Mouse (Mus musculus) embryonic facial prominence, embryonic 13.5 days (tissue): ENCODE results near the gene Sgf29. TPM values are rescaled to one million over a fixed set of nuclear protein-coding genes. Genes with fewer than 3 reads are reported as not detected.
"Not testable (repeated sequence)": the region's sequence is repeated elsewhere in the genome, so short reads cannot be mapped to it uniquely, and the experiment has no call there.

Experiments
- ATAC-seq: fragments of 200-750 bp; cut with Nextera tagmentation; 2 replicates; pipeline ENCODE4 v1.8.0; 2017; ENCODE audit warnings: low read depth; ENCODE audit not compliant: insufficient number of reproducible peaks, insufficient read depth, low FRiP score, low TSS enrichment
- H3K27ac ChIP-seq: fragments of 300-500 bp; sonication (generic); 2 replicates; pipeline ENCODE4 v1.5.1; 2015; ENCODE audit warnings: moderate library complexity, mild to moderate bottlenecking, inconsistent platforms
- H3K27me3 ChIP-seq: fragments of 300-500 bp; sonication (generic); 2 replicates; pipeline ENCODE4 v1.6.1; 2015; ENCODE audit warnings: mild to moderate bottlenecking, inconsistent platforms
- H3K36me3 ChIP-seq: fragments of 300-500 bp; sonication (generic); 2 replicates; pipeline ENCODE4 v1.6.1; 2015; ENCODE audit warnings: mild to moderate bottlenecking, inconsistent platforms
- H3K4me1 ChIP-seq: fragments of 300-500 bp; sonication (generic); 2 replicates; pipeline ENCODE4 v1.6.1; 2015; ENCODE audit warnings: inconsistent platforms
- H3K4me2 ChIP-seq: fragments of 300-500 bp; sonication (generic); 2 replicates; pipeline ENCODE4 v1.6.1; 2015; ENCODE audit warnings: moderate library complexity, mild to moderate bottlenecking, inconsistent platforms
- H3K4me3 ChIP-seq: fragments of 300-500 bp; sonication (generic); 2 replicates; pipeline ENCODE4 v1.5.1; 2015; ENCODE audit warnings: mild to moderate bottlenecking, inconsistent platforms
- H3K9ac ChIP-seq: fragments of 300-500 bp; sonication (generic); 2 replicates; pipeline ENCODE4 v1.6.1; 2015; ENCODE audit warnings: mild to moderate bottlenecking, inconsistent platforms
- H3K9me3 ChIP-seq: fragments of 300-500 bp; sonication (generic); 2 replicates; pipeline ENCODE4 v1.6.1; 2016; ENCODE audit warnings: inconsistent platforms
- WGBS: fragments of 180-500 bp; shearing (Covaris S2); methylation state at CpG from one replicate; pipeline ENCODE4 v1.1.7; 2015; ENCODE audit warnings: mixed read lengths; 5-methylcytosine and 5-hydroxymethylcytosine counted together
- polyA plus RNA-seq: library from polyadenylated mRNA; unstranded; fragments of >200 nt; fragmentation: Nextera tagmentation; extraction: Ambion mirVana; gene quantifications from 2 replicates; pipeline ENCODE4 v1.2.1, GENCODE M21; 2015

Sgf29 gene
- polyA plus RNA-seq, 1 experiment from 2014 or later: 48.9 TPM

DNA sequence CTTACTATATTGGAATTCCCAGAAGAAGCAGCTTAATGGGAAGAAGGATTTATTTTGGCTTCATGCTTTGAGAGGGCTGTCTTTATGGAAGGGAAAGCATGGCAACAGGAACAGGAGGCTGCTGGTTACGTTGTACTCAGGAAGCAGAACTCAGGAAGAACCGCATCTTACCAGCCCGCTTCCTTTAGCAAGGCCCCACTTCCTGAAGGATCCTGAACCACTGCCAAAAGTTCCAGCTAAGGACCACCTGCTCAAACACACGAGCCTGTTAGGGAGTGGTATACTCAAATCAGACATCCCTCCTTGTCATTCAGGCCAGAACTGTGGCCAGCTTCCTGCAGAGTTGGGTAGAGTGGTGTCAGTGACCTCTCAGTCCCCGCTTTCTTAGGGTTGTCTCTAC, 19.3 kb downstream of the Sgf29 start:
- Histone ChIP-seq H3K9ac (0 out of 2 replicates have a peak overlapping the region, but pooled peaks have one; percentile 8), H3K4me2 (no peak overlapping the region), H3K27ac (peak overlapping the region; percentile 51; the same call in 1 of the 2 replicates), H3K4me1 (no peaks in the 10 kb centered on the region), H3K4me3 (no peak overlapping the region), H3K27me3 (no peaks in the 10 kb centered on the region), H3K9me3 (no peaks in the 10 kb centered on the region), H3K36me3 (peaks cover 63% of the 10 kb centered on the region)
- no peak for ATAC-seq
- 83% methylated on average over 5 of the region's 5 CpGs for WGBS

- no peaks in the 10 kb centered on the region for H3K4me1 ChIP-seq
- H3K4me2 ChIP-seq: no peak overlapping the region
- no peaks in the 10 kb centered on the region for H3K9me3 ChIP-seq
- peaks cover 55% of the 10 kb centered on the region for H3K36me3 ChIP-seq
- no peak overlapping the region for H3K4me3 ChIP-seq
- H3K9ac ChIP-seq: no peak overlapping the region
- no peak overlapping the region for H3K27ac ChIP-seq
- 93% methylated on average over 3 of the region's 3 CpGs for WGBS
- no peaks in the 10 kb centered on the region for H3K27me3 ChIP-seq
- ATAC-seq: no peak
These were observed 21.0 kb downstream of the Sgf29 start for GRCm38 (mm10) chr7:126670152-126670551.

DNA sequence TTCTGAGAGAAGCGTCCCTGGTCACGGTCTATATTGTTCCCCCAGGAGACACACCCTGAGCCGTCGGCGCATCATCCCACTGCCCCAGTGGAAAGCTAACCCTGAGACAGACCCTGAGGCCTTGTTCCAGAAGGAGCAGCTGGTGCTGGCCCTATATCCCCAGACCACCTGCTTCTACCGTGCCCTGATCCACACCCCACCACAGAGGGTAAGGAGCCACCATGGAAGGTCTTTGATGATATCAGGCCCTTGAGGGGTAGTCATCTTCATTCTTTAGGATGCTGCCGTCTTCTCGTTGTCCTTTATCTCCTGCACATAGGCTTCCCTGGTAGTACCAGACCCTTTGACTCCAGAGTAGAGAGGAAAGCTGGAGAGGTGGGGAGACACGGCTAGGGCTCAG, 23.0 kb downstream of the Sgf29 start:
- H3K4me2 ChIP-seq: no peak overlapping the region
- no peak overlapping the region for H3K9ac ChIP-seq
- H3K9me3 ChIP-seq: no peaks in the 10 kb centered on the region
- peaks cover 46% of the 10 kb centered on the region for H3K36me3 ChIP-seq
- no peaks in the 10 kb centered on the region for H3K4me1 ChIP-seq
- ATAC-seq: no peak
- no peaks in the 10 kb centered on the region for H3K27me3 ChIP-seq
- H3K4me3 ChIP-seq: no peak overlapping the region
- no peak overlapping the region for H3K27ac ChIP-seq
- 92% methylated on average over 9 of the region's 9 CpGs for WGBS

GRCm38 (mm10) chr7:126675104-126675503, 26.0 kb downstream of the Sgf29 start:
- H3K36me3 ChIP-seq: peaks cover 49% of the 10 kb centered on the region

DNA sequence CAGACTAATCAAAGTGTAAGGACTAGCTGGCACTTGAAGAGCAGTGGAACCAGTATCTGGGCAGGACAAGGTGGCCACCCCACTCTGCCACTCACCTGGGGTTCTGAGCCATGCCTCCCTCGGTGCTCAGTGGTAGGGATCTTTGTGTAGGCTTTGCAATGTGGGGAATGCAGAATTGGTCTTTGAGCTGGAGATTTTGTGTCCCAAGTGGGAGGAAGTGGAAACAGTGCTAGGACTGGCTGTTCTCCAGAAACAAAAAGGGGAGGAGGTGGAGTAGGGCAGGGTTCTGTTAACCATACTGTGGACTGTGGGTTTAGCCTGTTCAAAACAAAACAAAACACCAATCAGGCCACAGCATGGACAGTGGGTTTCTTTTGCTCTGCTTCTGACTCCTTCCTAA, 27.1 kb downstream of the Sgf29 start, which contains the start of gene Sult1a1:
Gene Sult1a1 (minus strand): TSS at position 226 of the 400 bp plus-strand sequence.
- H3K4me2 ChIP-seq: no peak within 1 kb of the TSS
- H3K27ac ChIP-seq: no peak within 1 kb of the TSS
- ATAC-seq: no peak
- WGBS: 69% methylated on average over 1 of the region's 1 CpGs
- no peak within 1 kb of the TSS for H3K4me3 ChIP-seq
- no peaks in the 10 kb centered on the region for H3K27me3 ChIP-seq
- no peak within 1 kb of the TSS for H3K9ac ChIP-seq
- no peaks in the 10 kb centered on the region for H3K9me3 ChIP-seq
- no peaks in the 10 kb centered on the region for H3K4me1 ChIP-seq
- H3K36me3 ChIP-seq: peaks cover 47% of the 10 kb centered on the region

More at GRCm38 (mm10) chr7:126675104-126675503, 26.0 kb downstream of the Sgf29 start:
- Histone ChIP-seq H3K9me3 (no peaks in the 10 kb centered on the region), H3K9ac (no peak overlapping the region), H3K4me1 (no peaks in the 10 kb centered on the region), H3K4me3 (no peak overlapping the region), H3K4me2 (no peak overlapping the region), H3K27me3 (no peaks in the 10 kb centered on the region), H3K27ac (no peak overlapping the region)
- ATAC-seq: no peak
- WGBS: 93% methylated on average over 8 of the region's 8 CpGs

DNA sequence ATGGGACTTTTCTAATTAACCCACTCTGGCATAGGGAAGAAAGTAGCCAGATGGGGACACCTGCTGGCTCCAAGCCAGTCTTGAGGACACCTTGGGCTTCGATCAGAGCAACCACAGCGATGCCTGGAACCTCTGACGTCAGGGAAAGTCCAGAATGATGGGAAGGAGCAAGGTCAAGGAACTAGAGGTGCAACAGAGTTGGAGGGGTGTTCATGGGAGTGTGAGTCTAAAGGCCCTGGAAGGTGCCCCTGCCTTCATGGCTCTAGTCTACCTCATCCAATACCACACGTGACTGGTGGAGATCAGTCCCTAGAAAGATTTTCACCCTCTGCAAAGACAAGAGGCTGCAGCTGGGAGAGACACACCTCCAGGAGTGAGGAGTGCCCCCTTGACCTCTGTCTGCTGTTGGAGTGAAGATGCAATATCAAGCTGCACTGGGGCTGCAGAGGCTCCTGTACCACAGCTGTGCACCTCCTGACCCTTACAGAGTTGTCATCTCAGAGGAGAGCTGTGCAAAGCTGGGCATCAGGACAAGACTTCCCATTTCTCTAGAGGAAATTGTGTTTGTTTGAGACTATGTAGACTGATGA, 27.6 kb downstream of the Sgf29 start:
- H3K27ac ChIP-seq: no peak overlapping the region
- no peaks in the 10 kb centered on the region for H3K27me3 ChIP-seq
- H3K9ac ChIP-seq: no peak overlapping the region
- peaks cover 42% of the 10 kb centered on the region for H3K36me3 ChIP-seq
- ATAC-seq: no peak
- WGBS: 79% methylated on average over 4 of the region's 4 CpGs
- no peaks in the 10 kb centered on the region for H3K4me1 ChIP-seq
- no peak overlapping the region for H3K4me3 ChIP-seq
- H3K9me3 ChIP-seq: no peaks in the 10 kb centered on the region
- no peak overlapping the region for H3K4me2 ChIP-seq

DNA sequence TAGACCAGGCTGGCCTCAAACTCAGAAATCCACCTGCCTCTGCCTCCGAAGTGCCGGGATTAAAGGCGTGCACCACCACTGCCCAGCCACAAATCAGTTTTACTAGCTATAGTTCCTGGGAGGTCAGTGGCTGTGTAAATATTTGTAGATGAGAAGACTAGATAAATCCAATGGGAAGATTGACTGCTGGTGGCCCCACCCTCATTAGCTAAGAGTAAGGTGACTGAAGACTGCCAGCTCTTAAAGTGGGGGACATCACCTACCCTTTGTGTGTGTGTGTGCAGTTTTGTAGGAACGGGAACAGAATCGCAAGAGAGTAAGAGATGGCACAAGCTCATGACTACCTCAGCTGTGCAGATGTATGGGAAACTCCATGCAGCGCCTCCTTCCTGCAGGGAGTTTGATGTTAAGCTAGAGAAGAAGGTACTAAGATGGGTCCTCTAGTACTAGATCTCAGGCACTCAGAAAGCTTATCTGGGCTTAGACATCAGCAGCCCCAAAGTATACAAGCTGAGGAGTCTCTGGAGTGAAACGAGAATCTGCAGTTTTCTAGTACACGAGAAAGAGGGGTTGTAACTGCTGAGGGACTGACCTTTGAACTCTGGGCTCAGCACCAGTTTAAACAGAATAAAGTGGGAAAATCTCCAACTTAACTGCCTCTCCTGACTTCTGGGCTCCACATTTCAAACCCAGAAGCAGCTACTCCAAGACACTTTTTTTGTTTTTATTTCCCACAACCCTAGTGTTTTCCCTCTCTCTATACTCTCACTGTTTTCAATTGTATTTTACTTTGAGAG, 29.6 kb downstream of the Sgf29 start:
- WGBS: 83% methylated on average over 8 of the region's 8 CpGs
- Histone ChIP-seq H3K36me3 (peaks cover 24% of the 10 kb centered on the region), H3K27me3 (no peaks in the 10 kb centered on the region), H3K9ac (no peak overlapping the region), H3K4me2 (no peak overlapping the region), H3K27ac (no peak overlapping the region), H3K9me3 (no peaks in the 10 kb centered on the region), H3K4me1 (no peaks in the 10 kb centered on the region), H3K4me3 (no peak overlapping the region)
- ATAC-seq: no peak

GRCm38 (mm10) chr7:126679683-126680082, 30.6 kb downstream of the Sgf29 start:
- Histone ChIP-seq H3K4me1 (no peaks in the 10 kb centered on the region), H3K9ac (no peak overlapping the region), H3K9me3 (no peaks in the 10 kb centered on the region), H3K27ac (no peak overlapping the region), H3K36me3 (peaks cover 20% of the 10 kb centered on the region), H3K4me2 (no peak overlapping the region), H3K4me3 (no peak overlapping the region), H3K27me3 (no peaks in the 10 kb centered on the region)
- WGBS: 92% methylated on average over 5 of the region's 5 CpGs
- no peak for ATAC-seq

GRCm38 (mm10) chr7:126681221-126681620, 32.1 kb downstream of the Sgf29 start:
- 93% methylated on average over 5 of the region's 5 CpGs for WGBS

GRCm38 (mm10) chr7:126688156-126688555, 39.0 kb downstream of the Sgf29 start:
- H3K27ac ChIP-seq, ATAC-seq, H3K9me3 ChIP-seq, H3K4me3 ChIP-seq, H3K4me1 ChIP-seq, H3K27me3 ChIP-seq, H3K9ac ChIP-seq, H3K4me2 ChIP-seq: not testable (repeated sequence)
- peaks cover 30% of the 10 kb centered on the region for H3K36me3 ChIP-seq
- 87% methylated on average over 4 of the region's 4 CpGs for WGBS

More at GRCm38 (mm10) chr7:126681221-126681620, 32.1 kb downstream of the Sgf29 start:
- no peak overlapping the region for H3K4me2 ChIP-seq
- no peak overlapping the region for H3K27ac ChIP-seq
- H3K4me1 ChIP-seq: no peaks in the 10 kb centered on the region
- H3K9me3 ChIP-seq: no peaks in the 10 kb centered on the region
- peaks cover 14% of the 10 kb centered on the region for H3K36me3 ChIP-seq
- H3K4me3 ChIP-seq: no peak overlapping the region
- no peak overlapping the region for H3K9ac ChIP-seq
- no peaks in the 10 kb centered on the region for H3K27me3 ChIP-seq
- ATAC-seq: no peak

DNA sequence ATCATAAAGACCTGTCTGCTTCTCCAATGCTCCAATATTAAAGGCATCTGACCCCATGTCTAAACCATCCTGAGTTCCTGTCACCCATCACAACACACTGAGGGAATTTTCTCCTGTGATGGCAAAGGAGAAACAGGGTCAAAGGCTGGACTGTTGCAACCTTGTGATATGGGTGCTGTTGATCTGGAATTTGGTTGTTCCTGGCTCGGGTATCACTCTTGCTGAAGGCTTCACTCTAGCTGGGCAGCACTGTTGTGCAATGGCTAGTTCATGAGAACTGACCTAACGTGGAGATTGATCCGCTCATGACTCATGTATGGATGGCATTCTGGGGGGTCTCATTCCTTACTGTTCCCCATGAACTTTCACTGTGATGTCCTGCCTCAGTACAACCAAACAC, 39.9 kb downstream of the Sgf29 start:
- Histone ChIP-seq H3K9me3 (no peaks in the 10 kb centered on the region), H3K4me2 (no peak overlapping the region), H3K4me1 (peaks cover 7% of the 10 kb centered on the region), H3K9ac (no peak overlapping the region), H3K36me3 (peaks cover 30% of the 10 kb centered on the region), H3K4me3 (no peak overlapping the region), H3K27ac (no peak overlapping the region), H3K27me3 (no peaks in the 10 kb centered on the region)
- ATAC-seq: no peak
- WGBS: 82% methylated on average over 3 of the region's 3 CpGs

DNA sequence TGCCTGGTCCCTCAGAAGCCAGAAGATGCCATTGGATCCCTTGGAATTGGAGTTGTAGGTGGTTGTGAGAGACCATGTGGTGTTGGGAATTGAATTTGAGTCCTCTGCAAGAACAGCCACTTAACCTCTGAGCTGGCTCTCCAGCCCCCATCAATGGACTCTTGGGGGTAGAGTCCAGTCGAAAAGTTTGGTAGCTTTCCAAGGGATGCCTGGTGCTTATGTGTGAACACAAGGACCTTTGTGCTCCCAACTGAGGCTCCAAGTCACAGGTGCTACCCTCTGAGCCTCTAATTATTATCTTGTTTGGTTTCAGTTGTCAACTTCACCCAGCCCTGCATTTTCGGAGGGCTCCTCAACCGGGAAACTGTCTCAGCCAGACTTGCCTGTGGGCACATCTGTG, 41.6 kb downstream of the Sgf29 start:
- Histone ChIP-seq H3K9me3 (no peaks in the 10 kb centered on the region), H3K27me3 (no peaks in the 10 kb centered on the region), H3K4me2 (no peak overlapping the region), H3K4me3 (no peak overlapping the region), H3K36me3 (peaks cover 30% of the 10 kb centered on the region), H3K4me1 (peaks cover 13% of the 10 kb centered on the region), H3K9ac (no peak overlapping the region), H3K27ac (no peak overlapping the region)
- WGBS: 73% methylated on average over 3 of the region's 3 CpGs
- no peak for ATAC-seq
